Mouse (Mus musculus) MEL-GATA-1-ER (cell line): Measurements from ENCODE around the gene F11r.

Experiments used
- DNase-seq: peaks from one replicate; pipeline ENCODE4 v3.0.0-alpha.2; 2012; ENCODE audit warnings: low read depth; ENCODE audit errors: extremely low read depth

The F11r gene

DNA sequence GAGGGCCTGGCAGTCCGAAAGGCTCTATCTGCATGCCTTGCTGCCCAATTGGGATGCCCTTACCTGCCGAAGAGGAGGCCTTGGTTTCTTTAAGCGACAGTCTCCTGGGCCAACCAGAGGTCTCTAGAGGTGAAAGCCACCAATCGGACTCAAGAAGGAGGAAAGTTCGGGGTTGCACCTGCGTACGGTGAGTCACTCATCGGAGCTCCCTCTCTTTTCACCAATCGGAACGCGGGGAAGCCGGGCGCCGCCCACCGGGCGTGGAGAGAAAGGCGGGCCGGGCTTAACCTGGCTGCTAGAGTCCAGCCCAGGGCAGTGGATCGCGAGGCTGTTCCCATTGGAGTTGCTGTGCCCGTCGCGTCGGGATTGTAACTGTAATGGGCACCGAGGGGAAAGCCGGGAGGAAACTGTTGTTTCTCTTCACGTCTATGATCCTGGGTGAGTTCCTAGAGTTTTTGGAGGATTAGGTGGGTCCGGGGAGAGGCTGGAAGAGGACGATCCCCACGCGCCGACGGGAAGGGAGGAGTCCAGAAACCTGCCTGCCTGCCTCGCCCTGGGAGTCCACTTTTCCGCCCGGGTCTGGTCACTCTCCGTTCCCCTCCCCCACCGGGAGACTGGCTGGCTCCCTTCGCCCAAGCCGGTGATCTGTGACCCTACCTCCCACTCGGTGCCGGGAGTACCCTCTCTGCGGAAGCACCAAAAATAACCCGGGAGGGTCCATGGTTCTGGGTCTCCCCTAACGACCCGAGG is at the start of gene F11r:
TSS of gene F11r (plus strand) at position 272 of the 750 bp plus-strand sequence.
- DNase-seq = peak; percentile 47

DNA sequence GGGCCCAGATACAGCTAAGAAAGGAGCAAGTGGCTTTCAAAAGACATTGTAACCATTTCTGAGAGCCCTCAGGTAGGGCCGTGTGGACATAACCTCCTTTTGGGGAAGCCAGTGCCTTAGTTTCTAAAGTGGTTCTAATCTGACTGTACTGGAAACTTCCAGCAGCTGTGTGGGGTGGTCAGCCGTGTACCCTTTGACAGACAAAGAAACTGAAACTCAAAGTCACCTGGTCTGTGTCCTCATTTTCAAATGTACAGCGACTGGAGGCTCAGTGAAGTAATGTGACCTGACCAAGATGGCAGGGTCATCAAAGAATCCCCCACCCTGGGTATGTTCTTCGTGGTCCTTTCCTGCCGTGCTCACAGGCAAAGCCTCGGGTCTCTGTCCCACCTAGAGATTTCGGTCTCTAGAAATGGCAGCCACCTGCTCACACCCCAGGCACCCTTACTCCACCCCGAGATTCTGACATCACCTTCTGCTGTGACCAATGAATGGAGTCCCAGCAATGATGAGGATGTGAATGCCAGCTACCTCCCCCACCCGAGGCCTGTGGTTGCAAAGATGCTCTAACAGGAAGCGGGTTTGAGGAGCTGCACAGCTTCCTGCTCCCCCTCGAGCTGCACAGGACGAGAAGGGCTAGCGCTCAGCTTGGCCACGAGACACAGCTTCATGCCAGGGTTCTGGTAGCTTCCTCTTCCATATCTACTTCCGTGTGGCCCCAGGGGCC is 48.8 kb upstream of the F11r start, which contains the start of gene Arhgap30:
TSS of gene Arhgap30 (plus strand) at position 579 of the 727 bp plus-strand sequence.
- DNase-seq = peak; percentile 96

DNA sequence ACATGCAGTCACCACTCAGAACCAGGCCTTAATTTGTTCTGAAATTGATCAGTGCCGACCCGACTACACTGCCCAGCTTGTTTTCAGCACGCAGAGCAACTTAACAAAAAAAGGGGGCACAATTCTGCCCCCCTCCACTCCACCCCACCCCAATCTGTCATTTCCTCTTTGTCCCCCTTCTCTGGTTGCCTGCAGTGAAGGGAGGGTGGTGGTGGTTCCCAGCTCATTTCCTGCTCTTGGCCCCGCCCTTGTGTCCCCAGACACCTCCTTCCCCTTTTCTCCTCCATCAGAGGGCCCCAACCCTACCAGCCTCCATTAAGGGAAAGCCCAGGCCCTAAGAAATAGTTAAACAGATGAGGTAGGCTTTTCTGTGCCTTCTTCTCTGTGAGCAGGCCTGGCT is 47.2 kb upstream of the F11r start:
- peak; percentile 90 for DNase-seq

DNA sequence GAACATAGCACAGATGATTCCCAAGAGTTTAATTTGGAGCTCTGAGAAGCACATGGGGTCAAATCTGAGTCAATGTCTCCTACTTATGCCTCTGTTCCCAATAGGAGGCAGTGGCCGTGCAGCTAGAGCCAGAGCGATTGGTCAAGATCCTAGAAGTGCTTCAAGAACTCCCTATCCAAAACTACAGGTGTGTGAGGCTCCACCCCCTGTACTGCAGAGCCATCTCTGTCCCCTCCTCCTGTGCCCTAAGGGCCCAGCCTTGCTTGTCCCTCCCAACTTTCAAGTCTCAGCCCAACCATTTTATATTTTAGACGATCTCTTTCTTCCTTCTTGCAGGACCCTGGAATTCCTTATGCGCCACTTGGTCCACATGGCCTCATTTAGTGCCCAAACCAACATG is 35.5 kb upstream of the F11r start:
- DNase-seq = no peak

DNA sequence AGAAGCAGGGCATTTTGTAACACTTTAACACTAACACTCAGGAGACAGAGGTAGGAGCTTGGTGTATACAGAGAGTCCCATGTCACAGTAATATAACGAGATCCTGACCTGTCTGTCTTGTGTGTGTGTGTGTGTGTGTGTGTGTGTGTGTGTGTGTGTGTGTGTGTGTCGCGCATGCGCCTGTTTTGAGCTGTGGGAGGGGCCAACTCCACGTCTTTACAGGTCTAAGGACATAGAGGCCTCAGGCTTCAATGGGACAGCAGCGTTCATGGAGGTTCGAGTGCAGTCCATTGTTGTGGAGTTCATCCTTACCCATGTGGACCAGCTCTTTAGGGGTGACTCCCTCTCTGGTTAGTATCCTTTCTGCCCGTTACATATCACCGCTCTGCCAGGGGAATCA is 34.3 kb upstream of the F11r start:
- DNase-seq = no peak

DNA sequence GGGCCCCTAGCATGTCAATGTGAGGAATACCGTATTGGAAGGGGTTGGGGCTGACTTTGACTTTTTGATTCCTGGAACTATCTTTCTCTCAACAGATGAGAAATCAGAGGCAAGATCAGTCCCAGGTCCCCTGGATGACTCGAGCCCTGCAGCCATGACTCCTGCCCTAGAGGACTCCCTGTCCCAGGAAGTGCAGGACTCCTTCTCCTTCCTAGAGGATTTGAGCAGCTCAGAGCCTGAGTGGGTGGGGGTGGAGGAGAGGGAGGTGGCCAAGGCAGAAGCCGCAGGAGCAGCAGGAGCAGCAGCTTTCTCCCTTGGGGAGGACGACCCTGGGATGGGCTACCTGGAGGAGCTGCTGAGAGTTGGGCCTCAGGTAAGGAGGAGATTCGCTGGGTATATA is 30.1 kb upstream of the F11r start:
- no peak for DNase-seq

DNA sequence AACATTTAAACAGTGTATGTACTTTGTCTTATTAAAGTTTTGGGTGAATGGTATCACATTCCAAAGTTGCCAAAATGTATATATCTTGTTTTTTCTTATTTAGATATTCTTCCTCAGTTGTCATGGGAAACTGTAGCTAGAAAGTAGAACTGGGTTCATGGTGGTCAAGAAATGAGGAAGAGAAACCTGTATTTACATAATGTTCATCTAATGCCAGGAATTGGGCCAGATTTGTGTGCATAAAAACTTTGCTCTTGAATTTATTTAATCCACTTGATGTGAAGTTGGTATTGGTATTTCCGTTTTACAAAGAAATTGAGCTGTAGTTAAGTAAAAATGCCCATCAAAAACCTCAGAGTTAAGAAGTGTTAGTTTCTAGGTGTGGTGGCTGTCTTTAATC is 27.1 kb upstream of the F11r start:
- DNase-seq = no peak

DNA sequence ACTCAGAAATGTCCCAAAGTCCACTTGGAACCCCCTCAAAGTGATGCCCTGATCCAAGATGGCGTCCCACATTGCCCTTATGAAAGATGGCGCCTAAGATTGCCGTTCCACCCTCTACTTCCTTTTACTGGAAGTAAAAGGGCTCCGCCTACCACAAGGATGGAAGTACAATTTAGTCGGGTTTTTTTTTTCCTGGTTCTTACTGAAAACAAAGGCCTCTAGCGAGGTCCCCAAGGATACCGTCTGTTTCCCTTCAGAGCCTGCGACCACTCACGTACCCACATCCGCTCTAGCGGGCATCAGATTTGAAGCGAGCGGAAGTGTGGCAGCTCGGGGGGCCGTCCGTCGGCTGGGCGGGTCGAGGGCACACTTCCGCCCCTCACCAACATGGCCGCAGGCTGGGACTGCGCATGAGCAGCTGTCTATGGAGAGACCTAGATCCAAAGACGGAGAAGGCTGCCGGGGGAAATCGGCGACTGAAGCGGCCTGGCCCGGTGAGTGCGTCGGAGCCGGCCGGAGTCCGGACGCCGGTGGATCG is 26.3 kb upstream of the F11r start, which contains the start of gene Usf1:
TSS of gene Usf1 (plus strand) at position 367 of the 538 bp plus-strand sequence.
- peak; percentile 85 for DNase-seq

DNA sequence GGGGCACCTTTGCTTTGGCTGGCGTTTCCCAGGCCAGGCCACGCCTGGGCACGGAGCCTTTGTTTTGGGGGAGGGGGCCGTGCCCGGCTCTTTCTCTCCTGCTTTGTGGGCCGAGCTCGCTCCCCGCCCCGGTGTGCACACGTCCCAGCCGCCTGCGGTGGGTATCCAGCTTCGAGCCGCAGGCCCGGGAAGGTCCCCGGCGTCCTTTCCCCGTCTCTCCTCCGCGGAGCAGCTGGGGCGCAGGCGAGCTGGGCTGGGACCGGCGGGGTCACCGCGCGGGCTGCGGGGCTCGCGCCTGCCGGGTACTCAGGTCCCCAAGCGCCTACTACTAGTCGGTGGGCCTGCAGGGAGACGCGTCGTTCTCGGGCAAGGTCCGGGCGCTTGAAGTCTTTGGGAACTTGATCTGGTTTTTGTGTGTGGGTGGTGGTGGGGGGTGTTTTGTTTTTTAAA is 25.8 kb upstream of the F11r start:
- no peak for DNase-seq

DNA sequence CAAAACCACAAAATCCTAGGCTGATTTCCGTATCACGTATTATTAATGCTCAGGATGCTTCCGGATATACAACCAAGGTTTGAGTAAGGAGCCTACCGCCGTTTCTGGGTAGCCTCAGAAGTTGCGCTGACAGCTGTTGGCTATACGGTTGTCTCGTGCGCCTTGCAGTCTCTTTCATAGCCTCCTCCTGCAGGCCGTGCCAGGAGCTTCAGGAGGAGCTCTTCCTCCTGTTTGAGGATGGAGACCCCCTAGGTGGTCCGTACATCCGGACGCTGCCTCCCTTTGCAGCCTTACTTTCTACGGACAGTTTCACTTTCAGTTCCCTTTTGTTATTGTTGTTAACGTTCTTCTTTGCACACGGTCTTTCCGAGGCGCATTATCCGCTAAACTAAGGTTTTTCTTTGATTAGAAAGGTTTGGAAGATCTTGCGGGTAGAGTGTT is 25.3 kb upstream of the F11r start:
- DNase-seq = peak; percentile 42

DNA sequence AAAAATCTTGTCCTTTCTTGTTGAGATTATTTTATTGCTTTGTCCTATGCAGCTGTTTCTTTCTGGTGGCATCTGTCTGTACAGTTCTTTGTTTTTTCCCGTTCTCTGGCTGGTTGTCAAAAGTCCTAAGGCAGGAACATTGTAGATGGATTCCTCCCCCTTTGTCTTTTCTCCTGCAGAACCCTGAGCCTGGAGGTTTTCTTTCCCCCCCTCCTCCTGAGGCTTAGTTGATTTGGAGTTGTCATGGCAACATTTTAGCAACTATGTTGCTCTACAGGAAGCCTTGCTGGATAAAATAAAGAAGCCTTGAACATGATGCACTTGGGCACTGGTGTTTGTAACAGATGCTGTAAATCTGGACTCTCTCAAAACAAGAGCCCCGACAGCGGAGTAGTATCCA is 24.9 kb upstream of the F11r start:
- no peak for DNase-seq

DNA sequence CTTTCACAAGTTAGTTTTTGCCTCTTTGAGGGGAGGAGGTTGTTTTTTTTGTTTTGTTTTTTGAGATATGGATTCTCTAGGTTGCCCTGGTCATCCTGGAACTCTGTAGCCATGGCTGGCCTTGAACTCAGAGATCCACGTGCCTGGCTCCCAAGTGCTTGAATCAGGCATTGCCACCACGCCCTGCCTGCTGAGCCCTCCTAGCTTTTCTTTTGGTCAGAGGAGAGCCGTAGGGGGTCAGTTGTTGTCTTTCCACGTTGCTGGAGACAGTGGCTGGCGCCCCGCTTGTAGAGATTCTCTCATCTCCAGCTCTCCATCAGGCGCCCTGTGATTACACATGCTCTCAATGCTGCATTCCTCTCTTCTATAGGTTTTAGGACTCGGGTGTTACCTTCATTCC is 23.7 kb upstream of the F11r start:
- DNase-seq = no peak

DNA sequence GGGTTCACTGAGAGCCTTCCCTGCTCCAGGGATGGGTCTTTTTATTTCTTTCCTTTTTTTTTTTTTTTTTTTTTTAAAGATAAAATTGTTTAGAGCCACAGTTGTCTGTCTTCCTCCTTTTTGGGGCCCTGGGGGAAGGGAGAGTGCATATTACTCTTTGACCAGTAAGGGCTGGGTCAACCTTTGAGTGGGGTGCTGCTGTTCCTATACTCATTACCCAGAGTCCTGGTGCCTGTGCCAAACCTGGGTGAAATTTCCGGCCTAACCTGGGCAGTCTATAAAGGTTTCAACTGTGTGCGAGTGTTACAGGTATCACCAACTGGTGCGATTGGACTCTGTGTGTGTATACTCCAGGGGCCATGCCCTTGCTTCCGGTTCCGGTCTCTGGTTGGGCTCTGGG is 18.7 kb upstream of the F11r start, which contains the start of gene Tstd1:
TSS of gene Tstd1 (plus strand) at position 213 of the 400 bp plus-strand sequence.
- no peak for DNase-seq

DNA sequence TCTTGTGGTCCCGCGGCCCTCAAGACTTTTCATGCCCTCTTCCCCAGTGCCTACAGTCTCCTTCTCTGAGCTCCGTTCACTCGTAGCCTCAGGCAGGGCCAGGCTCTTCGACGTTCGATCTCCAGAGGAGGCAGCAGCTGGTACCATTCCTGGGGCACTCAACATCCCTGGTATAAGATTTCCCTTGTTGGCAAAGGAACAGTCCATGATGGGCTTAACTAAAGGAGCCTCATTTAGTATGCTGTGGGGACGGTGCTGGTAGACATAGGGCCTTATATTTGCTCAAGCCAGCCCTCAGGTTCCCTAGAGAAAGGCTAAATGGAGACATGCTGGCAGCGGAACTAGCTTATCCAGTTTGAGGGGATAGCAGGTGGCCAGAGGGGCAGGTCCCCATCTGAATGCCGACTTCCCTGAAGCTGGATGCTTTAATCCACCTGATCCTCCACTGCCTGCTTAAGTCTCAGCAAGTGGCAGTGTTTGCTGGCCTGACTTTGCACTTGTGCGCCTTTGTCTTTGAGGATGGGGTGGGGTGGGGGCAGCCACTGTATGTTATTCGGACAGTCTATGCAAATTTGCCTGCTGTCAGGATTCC is 17.9 kb upstream of the F11r start:
- no peak for DNase-seq

DNA sequence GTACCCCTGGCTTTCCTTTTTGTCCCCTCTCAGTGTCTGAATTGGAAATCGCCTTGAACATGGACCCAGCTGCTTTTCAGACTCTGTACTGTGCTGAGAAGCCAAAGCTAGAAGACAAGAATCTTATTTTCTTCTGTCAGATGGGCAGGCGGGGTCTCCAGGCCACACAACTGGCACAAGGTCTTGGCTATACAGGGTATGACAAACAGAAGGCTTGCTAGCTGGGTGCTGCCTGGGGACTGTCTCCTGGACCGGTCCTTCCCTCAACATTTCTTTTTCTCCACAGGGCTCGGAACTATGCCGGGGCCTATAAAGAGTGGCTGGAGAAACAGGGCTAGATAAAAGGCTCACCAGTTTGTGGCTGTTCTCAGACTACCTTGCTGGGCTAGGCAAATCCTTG is 17.4 kb upstream of the F11r start:
- no peak for DNase-seq

DNA sequence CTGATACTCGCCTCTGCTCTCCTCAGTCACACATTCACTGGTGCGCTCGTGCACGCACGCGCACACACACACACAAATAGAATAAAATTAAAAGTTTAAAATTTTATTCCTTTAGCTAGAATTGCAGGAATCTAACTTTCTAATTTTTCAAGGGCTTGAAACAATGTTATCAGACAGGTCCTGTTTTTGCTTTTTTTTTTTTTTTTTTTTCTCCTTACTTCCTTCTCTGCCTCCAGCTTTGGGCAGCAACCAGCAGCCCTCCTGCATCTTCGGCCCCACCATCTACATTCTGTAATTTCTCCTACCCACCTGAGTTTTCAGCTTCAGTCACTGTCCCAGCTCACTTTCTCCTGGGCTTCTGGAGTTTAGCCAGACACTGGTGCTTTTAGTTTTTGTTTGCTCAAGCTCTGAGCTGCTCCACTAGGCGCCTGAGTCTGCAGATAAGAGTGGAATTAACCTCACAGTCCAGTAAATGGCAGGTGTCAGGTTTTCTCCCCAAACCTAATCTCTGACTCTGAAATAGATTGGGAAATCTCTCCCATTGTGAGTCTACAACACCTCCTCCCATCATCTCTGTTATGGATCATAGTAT is 14.7 kb upstream of the F11r start:
- no peak for DNase-seq

DNA sequence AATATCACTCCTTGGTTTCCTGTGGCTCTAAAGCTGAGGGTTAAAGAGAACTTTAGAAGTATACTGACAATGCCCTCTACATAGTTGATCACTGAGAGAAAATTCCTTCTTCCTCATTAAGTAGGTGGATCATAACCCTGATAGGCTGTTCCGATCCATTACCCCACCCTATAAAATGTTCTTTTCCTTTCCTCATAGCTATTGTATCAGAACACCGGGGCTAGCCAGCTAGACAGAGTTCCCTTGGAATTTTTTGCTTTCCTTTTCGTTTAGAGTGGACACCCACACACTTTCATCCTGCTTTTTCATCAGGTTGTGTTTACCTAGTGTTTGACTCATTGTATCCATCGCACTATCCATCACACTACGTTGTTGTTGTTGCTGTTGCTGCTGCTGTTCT is 12.7 kb upstream of the F11r start:
- no peak for DNase-seq

DNA sequence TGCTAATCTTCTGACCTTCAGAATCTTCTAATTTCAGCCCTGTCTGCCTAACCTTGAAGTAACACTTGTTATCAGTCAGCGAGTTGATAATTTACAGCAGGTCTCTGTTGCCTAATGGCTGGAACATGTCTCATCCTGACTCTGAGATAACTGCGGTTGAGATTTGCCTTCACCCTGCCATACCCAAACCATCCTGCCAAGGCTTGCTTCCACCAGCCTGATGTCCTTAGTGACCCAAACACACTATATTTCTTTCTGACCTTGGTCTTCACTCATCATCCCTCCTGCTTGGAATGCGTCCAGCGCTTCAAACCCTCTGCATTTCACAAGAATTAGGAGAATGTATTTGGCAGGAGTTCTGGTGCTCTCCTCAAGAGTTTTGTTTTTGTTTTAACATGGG is 12.2 kb upstream of the F11r start:
- DNase-seq = no peak

DNA sequence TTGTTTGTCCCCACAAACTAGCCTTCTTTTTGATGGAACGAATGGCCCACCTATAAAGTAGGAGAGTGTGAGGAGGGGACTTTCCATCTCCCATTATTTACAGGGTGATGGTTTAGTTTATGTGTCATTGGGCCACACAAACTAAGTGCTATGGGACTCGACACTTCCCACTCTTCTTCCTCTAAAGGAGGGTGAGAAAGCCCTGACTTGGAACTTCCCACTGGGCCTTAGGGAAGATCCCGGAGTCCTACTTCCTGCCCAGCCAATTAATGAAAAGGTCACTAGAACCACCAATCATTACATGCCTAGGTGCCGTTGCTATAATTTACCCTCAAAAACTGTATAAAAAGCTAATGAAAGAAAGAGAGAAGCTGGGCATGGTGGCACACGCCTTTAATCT is 5.2 kb upstream of the F11r start:
- no peak for DNase-seq

DNA sequence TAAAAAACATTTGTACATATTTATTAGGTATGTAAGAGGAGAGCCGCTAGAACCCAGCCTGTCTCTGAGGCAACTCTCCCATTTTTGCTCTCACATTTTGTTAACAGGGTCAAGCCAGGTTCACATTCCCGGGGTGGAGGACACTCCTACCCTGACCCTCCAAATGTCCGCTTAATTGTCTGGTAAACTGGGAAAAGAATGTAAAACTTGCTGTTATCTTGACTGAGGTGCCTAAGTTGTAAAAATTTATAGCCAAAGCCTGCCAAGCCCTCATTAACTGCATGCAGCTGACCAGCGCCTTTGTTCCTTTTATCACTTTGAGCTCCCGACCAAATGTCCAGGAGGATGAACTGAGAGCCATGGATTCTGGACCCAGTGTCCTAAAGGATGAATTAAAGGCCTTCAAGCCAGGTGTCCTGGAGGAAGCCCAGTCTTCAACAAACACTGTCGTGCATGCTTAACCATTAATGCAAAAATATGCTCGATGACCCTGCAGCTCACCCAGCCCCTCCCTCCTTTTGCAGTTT is 2.0 kb upstream of the F11r start:
- no peak for DNase-seq

DNA sequence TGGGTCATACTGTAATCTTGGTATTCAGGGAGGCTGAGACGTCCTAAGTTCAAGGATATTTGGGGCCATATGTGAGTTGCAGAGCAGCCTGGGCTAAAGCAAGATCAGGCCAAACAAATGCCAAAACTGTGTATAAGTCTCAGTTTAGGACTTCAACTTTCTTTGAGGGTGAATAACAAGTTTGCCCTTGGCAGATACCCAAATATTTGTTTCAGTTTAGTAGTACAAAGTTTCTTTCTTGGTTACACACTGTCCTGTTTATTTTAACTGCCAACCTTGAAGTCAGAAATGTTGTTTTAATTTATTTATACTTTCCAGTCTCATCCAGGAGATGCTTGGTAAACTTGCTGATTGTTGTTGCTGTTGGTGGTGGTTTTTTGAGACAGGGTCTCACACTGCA is 1.4 kb upstream of the F11r start:
- no peak for DNase-seq
